In the genomic region with DNA sequence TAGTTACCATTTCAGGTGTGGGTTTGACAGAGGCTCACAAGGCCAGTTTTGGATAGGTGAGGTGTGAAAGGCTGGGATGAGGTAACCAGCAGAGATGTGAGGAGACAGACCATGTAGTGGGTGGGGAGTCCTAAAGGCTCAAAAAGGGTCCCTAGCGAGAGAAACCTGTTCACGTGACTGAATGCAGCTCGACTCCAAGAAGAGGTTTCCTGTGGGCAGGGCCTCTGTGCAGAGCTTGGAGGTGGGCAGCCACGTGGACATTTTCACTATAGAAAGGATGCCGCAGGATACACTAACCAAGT, we compare ENCODE assay signal across 8 mouse cellular contexts. TPM values are rescaled to one million over a fixed set of nuclear protein-coding genes. Genes with fewer than 3 reads are reported as not detected.
DNase-seq lines count a peak whose midpoint lies in the region; ATAC-seq and TF ChIP-seq lines count a peak whose summit lies in the region.

No protein-coding gene starts in this region.

- H3K36me3 ChIP-seq in kidney, embryonic 14.5 days (ENCODE audit: control insufficient read depth, insufficient read depth, low read length) = peaks cover 11% of the 10 kb centered on the region; the same call in 1 of the 2 replicates
- peaks cover 14% of the 10 kb centered on the region for H3K36me3 ChIP-seq in hindbrain, embryonic 13.5 days
- peaks cover 10% of the 10 kb centered on the region for H3K36me3 ChIP-seq in midbrain, embryonic 13.5 days

- H3K4me2 ChIP-seq in kidney, embryonic 14.5 days (replicated peaks; ENCODE audit: low read depth, low read length) = peak overlapping the region; percentile 78
- H3K4me2 ChIP-seq in hindbrain, embryonic 13.5 days = peak overlapping the region; percentile 71
- peak overlapping the region; percentile 71 for H3K4me2 ChIP-seq in midbrain, embryonic 13.5 days (replicated peaks)

- TF ChIP-seq POLR2A in bone marrow macrophage, adult 2 months (IDR thresholded peaks at IDR 0.05; ENCODE audit: borderline replicate concordance, low read depth, low read length) = no peak

- H3K9me3 ChIP-seq in kidney, embryonic 14.5 days (ENCODE audit: control insufficient read depth, low read length) = no peaks in the 10 kb centered on the region
- no peaks in the 10 kb centered on the region for H3K9me3 ChIP-seq in hindbrain, embryonic 13.5 days
- no peaks in the 10 kb centered on the region for H3K9me3 ChIP-seq in midbrain, embryonic 13.5 days

- no peak for ATAC-seq in kidney, embryonic 14.5 days (ENCODE audit: low FRiP score, low TSS enrichment)
- no peak for ATAC-seq in hindbrain, embryonic 13.5 days (ENCODE audit: low FRiP score)
- ATAC-seq in midbrain, embryonic 13.5 days = no peak

- no peaks in the 10 kb centered on the region for H3K4me1 ChIP-seq in kidney, embryonic 14.5 days (ENCODE audit: control insufficient read depth, insufficient read depth, low read length)
- H3K4me1 ChIP-seq in bone marrow macrophage, adult 2 months (ENCODE audit: control insufficient read depth, insufficient read depth, low read length) = peaks cover 5% of the 10 kb centered on the region; the same call in 1 of the 2 replicates
- peaks cover 15% of the 10 kb centered on the region for H3K4me1 ChIP-seq in hindbrain, embryonic 13.5 days (replicated peaks)
- H3K4me1 ChIP-seq in midbrain, embryonic 13.5 days (replicated peaks) = peaks cover 16% of the 10 kb centered on the region

- H3K9ac ChIP-seq in kidney, embryonic 14.5 days (ENCODE audit: low read depth, low read length) = 0 out of 2 replicates have a peak overlapping the region, but pooled peaks have one; percentile 24
- peak overlapping the region; percentile 88 for H3K9ac ChIP-seq in hindbrain, embryonic 13.5 days
- H3K9ac ChIP-seq in midbrain, embryonic 13.5 days (replicated peaks) = peak overlapping the region; percentile 84

- H3K27me3 ChIP-seq in kidney, embryonic 14.5 days (ENCODE audit: control insufficient read depth, insufficient read depth, low read length) = no peaks in the 10 kb centered on the region
- no peaks in the 10 kb centered on the region for H3K27me3 ChIP-seq in hindbrain, embryonic 13.5 days
- H3K27me3 ChIP-seq in midbrain, embryonic 13.5 days = no peaks in the 10 kb centered on the region

- 0 out of 2 replicates have a peak overlapping the region, but pooled peaks have one; percentile 17 for H3K27ac ChIP-seq in kidney, embryonic 14.5 days (ENCODE audit: low read depth, low read length)
- H3K27ac ChIP-seq in bone marrow macrophage, adult 2 months (ENCODE audit: insufficient read depth, low read depth, low read length) = no peak overlapping the region
- H3K27ac ChIP-seq in hindbrain, embryonic 13.5 days = peak overlapping the region; percentile 92
- H3K27ac ChIP-seq in midbrain, embryonic 13.5 days = peak overlapping the region; percentile 92

- no peak for DNase-seq in kidney, adult 9 months
- DNase-seq in adrenal gland, adult 18-20 months (ENCODE audit: low spot score in 2 of 2) = no peak
- no peak for DNase-seq in left cerebral cortex, adult 9 months (ENCODE audit: low spot score in 2 of 2)
- no peak for DNase-seq in thymus, postnatal 4 days

- no peak for TF ChIP-seq CTCF in bone marrow macrophage, adult 2 months (IDR thresholded peaks at IDR 0.05; ENCODE audit: low read depth, low read length)

- WGBS in kidney, embryonic 14.5 days = 0% methylated on average over 5 of the region's 5 CpGs
- 0% methylated on average over 5 of the region's 5 CpGs for WGBS in hindbrain, embryonic 13.5 days
- WGBS in midbrain, embryonic 13.5 days = 4% methylated on average over 5 of the region's 5 CpGs

- H3K4me3 ChIP-seq in kidney, embryonic 14.5 days (ENCODE audit: low read length) = peak overlapping the region; percentile 75
- H3K4me3 ChIP-seq in bone marrow macrophage, adult 2 months (ENCODE audit: insufficient read depth, low read length) = peak overlapping the region; percentile 94
- peak overlapping the region; percentile 72 for H3K4me3 ChIP-seq in hindbrain, embryonic 13.5 days
- H3K4me3 ChIP-seq in midbrain, embryonic 13.5 days (replicated peaks) = peak overlapping the region; percentile 73

RNA-seq across cellular contexts. Expression of gene Hexdc, which starts 0.4 kb away (rescaled TPM):
- polyA plus RNA-seq in kidney, embryonic 14.5 days (2014; fragmentation: Nextera tagmentation; extraction: Ambion mirVana) = 10.1 and 10.3 TPM in 2 replicates
- 5.0 and 9.6 TPM in 2 replicates for polyA plus RNA-seq in bone marrow macrophage, adult 2 months (2012; ENCODE audit: insufficient read depth, insufficient read length, missing spikeins)
- polyA plus RNA-seq in hindbrain, embryonic 13.5 days (2015; fragmentation: Nextera tagmentation; extraction: Ambion mirVana) = 17.8 and 20.5 TPM in 2 replicates
- 18.2 and 21.1 TPM in 2 replicates for polyA plus RNA-seq in midbrain, embryonic 13.5 days (2015; fragmentation: Nextera tagmentation; extraction: Ambion mirVana)
- 10 to 100 TPM in 1 of 2 experiments, 1 to 10 TPM in 1; 9.0 to 10.1 TPM for total RNA-seq in adrenal gland, adult 18-20 months (2021)

RNA-seq across cellular contexts. Expression of gene Ogfod3, which starts 0.7 kb away (rescaled TPM):
- polyA plus RNA-seq in kidney, embryonic 14.5 days (2014; fragmentation: Nextera tagmentation; extraction: Ambion mirVana) = 28.5 and 31.3 TPM in 2 replicates
- polyA plus RNA-seq in bone marrow macrophage, adult 2 months (2012; ENCODE audit: insufficient read depth, insufficient read length, missing spikeins) = 12.7 and 17.1 TPM in 2 replicates
- 23.9 and 24.2 TPM in 2 replicates for polyA plus RNA-seq in hindbrain, embryonic 13.5 days (2015; fragmentation: Nextera tagmentation; extraction: Ambion mirVana)
- 20.2 and 22.9 TPM in 2 replicates for polyA plus RNA-seq in midbrain, embryonic 13.5 days (2015; fragmentation: Nextera tagmentation; extraction: Ambion mirVana)
- total RNA-seq in adrenal gland, adult 18-20 months (2021) = 10 to 100 TPM; 24.1 to 27.0 TPM

RNA-seq across cellular contexts. Expression of gene Cybc1, which starts 25.3 kb away (rescaled TPM):
- 24.5 and 33.0 TPM in 2 replicates for polyA plus RNA-seq in kidney, embryonic 14.5 days (2014; fragmentation: Nextera tagmentation; extraction: Ambion mirVana)
- 67.2 and 67.9 TPM in 2 replicates for polyA plus RNA-seq in bone marrow macrophage, adult 2 months (2012; ENCODE audit: insufficient read depth, insufficient read length, missing spikeins)
- polyA plus RNA-seq in hindbrain, embryonic 13.5 days (2015; fragmentation: Nextera tagmentation; extraction: Ambion mirVana) = 39.3 and 42.2 TPM in 2 replicates
- 42.6 and 43.8 TPM in 2 replicates for polyA plus RNA-seq in midbrain, embryonic 13.5 days (2015; fragmentation: Nextera tagmentation; extraction: Ambion mirVana)
- total RNA-seq in adrenal gland, adult 18-20 months (2021) = 10 to 100 TPM; 21.7 to 25.2 TPM

RNA-seq across cellular contexts. Expression of gene Narf, which starts 33.2 kb away (rescaled TPM):
- polyA plus RNA-seq in kidney, embryonic 14.5 days (2014; fragmentation: Nextera tagmentation; extraction: Ambion mirVana) = 27.5 and 53.1 TPM in 2 replicates
- 19.4 and 20.8 TPM in 2 replicates for polyA plus RNA-seq in bone marrow macrophage, adult 2 months (2012; ENCODE audit: insufficient read depth, insufficient read length, missing spikeins)
- 94.8 and 95.5 TPM in 2 replicates for polyA plus RNA-seq in hindbrain, embryonic 13.5 days (2015; fragmentation: Nextera tagmentation; extraction: Ambion mirVana)
- 105 and 108 TPM in 2 replicates for polyA plus RNA-seq in midbrain, embryonic 13.5 days (2015; fragmentation: Nextera tagmentation; extraction: Ambion mirVana)
- total RNA-seq in adrenal gland, adult 18-20 months (2021) = 10 to 100 TPM; 14.4 to 15.2 TPM

RNA-seq across cellular contexts. Expression of gene Uts2r, which starts 43.7 kb away (rescaled TPM):
- not detected in 2 replicates for polyA plus RNA-seq in kidney, embryonic 14.5 days (2014; fragmentation: Nextera tagmentation; extraction: Ambion mirVana)
- not detected in 2 replicates for polyA plus RNA-seq in bone marrow macrophage, adult 2 months (2012; ENCODE audit: insufficient read depth, insufficient read length, missing spikeins)
- 0.19 and 0.30 TPM in 2 replicates for polyA plus RNA-seq in hindbrain, embryonic 13.5 days (2015; fragmentation: Nextera tagmentation; extraction: Ambion mirVana)
- 0.15 and 0.22 TPM in 2 replicates for polyA plus RNA-seq in midbrain, embryonic 13.5 days (2015; fragmentation: Nextera tagmentation; extraction: Ambion mirVana)
- not detected for total RNA-seq in adrenal gland, adult 18-20 months (2021)

Comparison
In these comparisons a context has a peak if more than half of its experiments do, and no peak if none do; other contexts are left out.
1. H3K9ac ChIP-seq: peak in every context shown above with its lines; median percentile 88 in hindbrain, embryonic 13.5 days; 84 in midbrain, embryonic 13.5 days; 24 in kidney, embryonic 14.5 days.